Mouse (Mus musculus) 3134 (cell line): ENCODE measurements around the gene Wwtr1.

Experiments
- DNase-seq: peaks from one replicate; pipeline ENCODE4 v3.0.0-alpha.2; 2011; ENCODE audit warnings: low spot score; ENCODE audit not compliant: insufficient read length; ENCODE audit errors: extremely low read depth

Gene Wwtr1

GRCm38 (mm10) chr3:57469325-57469724 lies 106.4 kb downstream of the Wwtr1 start:
- DNase-seq = no peak

DNA sequence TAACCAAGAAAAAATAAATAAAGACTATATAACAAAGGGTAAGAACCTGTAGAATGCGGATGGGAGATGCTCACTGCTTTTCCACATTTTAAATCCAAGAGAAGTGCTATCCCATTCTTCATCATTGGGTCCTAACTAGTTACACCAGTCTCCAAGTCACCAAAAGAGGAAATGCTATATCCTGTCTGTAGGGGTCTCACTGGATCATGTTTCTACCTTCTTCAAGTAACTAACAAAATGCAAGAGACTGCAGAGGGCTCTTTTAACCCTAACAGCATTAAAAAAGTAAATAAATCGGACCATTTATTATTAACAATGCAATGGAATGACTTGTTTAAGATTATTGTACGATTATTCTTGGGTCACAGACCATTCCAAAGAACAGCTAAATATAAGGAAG lies 109.4 kb downstream of the Wwtr1 start:
- DNase-seq = no peak

DNA sequence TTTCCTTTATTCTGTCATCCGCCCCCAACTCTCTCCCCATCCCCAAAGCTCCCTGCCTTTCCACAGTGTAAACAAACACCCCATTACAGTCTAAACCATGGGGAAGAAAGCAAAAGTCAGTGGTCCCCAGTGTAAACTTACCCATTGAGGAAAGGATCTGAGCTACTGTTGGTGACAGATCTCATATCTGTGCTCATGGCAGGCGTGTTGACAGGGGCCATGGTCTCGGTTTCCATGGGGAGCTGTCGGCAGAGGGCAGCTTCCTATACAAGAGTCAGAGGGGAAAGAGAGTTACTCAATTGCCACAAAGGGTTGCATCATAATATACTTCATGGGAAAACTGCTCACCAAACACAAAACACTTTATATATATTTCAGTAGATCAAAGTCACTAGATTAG lies 112.4 kb downstream of the Wwtr1 start:
- no peak for DNase-seq

GRCm38 (mm10) chr3:57458652-57459051 lies 117.1 kb downstream of the Wwtr1 start:
- DNase-seq = no peak

DNA sequence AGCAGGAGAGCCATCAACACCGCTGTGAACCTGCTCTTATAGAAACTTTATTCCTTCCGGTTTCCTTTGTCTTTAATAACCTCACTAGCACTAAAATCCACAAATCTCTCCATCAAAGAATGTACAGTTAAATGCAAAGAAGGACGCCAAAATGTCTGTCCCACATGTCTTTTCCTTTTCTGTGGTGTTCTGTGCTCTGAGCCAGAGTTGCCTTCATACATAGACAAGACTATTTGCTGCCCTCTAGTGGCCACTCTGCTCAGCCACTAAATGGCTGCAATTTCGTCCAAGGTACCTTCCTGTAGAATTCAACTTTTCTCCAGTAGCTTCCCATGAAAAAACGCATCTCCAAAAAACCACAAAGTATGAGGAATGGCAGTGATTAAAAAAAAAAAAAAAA lies 127.3 kb downstream of the Wwtr1 start:
- peak; percentile 49 for DNase-seq

- DNase-seq = peak; percentile 24
Measured at GRCm38 (mm10) chr3:57447889-57448288, 127.8 kb downstream of the Wwtr1 start.

GRCm38 (mm10) chr3:57445706-57446105 lies 130.0 kb downstream of the Wwtr1 start:
- DNase-seq = no peak

DNA sequence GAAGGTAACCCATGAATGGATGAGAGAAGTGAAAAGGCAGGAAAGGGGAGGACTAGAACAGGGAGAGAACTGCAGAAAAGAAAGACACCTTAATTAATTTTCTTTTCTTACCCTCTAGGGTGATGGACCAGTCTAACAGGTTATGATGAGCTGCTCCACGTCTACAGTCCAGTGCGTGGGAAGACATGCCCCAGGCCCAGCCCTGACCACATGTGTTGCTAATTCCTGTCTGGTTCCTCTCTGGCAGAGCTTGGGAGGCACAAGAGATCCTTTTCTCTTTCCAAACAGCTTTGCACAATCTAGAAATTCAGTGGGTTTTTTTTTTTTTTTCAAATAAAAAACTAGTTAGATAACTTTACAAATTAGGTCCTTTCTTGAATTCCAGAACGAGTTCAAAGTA lies 134.8 kb downstream of the Wwtr1 start:
- DNase-seq = no peak

DNA sequence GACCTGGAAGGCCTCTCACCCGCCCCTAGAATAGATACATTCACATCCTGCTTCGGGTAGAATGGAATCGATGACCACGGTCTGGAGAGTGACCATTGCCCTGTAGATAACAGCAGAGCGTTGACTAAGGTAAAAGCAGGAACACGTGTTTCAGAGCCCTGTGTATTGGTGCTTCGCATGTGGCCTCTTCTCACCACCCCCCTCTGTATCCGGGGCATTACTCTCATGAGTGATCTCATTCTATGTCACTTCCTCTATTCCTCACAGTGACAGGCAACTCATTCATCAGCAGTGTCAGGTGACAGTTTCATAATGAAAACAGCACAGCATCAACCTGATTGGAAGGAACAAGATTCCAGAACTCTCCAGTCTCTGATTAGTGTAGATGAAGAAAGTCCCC lies 140.3 kb downstream of the Wwtr1 start:
- no peak for DNase-seq

- DNase-seq = no peak
Measured at GRCm38 (mm10) chr3:57431706-57432105, 144.0 kb downstream of the Wwtr1 start.

- no peak for DNase-seq
Measured at GRCm38 (mm10) chr3:57429486-57429885, 146.2 kb downstream of the Wwtr1 start.

DNA sequence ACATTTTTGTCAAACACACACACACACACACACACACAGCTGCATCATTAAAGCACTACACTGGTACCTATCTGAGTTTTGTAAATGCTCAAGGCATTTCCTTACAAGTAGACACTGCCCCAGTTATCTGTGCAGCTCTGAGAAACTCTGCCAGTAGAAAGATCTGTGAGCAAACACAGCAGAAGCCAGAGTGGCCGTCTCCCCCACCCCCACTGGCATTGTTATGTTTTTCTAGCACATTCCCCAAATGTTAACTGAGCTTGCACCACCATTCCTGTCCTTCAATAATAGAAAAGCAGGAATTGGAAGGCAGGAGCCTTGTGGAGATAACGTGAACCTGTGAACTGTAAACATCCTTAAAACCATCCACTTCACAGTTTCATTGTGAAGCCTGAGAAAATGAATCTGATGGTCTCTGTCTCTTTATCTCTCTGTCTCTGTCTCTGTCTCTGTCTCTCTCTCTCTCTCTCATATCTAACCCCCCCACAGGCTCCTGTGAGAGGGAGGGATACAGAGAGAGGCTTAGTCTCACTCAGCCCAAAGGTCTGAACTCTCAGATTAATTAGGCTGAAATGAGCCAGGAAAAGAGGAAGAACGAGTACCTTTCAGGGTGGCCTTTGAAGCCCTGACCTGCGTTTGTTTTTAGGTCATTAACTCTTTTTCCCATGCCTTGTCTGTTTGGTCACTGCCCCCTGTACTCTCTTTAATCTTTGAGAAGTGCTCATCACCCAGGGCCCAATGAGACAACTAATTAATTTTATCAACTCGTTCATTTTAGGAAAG lies 146.8 kb downstream of the Wwtr1 start:
- DNase-seq = no peak

DNA sequence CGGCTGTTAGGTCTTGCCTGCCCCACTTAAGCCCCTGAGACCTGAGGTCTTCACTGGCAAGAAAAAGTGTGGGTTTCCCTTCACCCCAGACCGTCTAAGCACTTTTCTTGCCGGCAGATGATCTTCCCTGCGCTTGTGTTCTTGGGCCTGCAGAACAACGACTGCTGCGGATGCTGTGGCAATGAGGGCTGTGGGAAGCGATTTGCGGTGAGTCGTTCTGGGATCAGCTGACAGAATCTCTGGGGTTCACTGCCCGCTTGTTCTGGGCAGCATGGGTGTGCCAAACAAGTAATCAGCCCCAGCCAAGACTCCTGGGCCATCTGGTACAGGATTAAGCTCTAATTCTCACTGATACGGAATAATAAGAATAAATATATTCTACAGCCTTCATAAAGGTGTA lies 149.4 kb downstream of the Wwtr1 start:
- DNase-seq = no peak

DNA sequence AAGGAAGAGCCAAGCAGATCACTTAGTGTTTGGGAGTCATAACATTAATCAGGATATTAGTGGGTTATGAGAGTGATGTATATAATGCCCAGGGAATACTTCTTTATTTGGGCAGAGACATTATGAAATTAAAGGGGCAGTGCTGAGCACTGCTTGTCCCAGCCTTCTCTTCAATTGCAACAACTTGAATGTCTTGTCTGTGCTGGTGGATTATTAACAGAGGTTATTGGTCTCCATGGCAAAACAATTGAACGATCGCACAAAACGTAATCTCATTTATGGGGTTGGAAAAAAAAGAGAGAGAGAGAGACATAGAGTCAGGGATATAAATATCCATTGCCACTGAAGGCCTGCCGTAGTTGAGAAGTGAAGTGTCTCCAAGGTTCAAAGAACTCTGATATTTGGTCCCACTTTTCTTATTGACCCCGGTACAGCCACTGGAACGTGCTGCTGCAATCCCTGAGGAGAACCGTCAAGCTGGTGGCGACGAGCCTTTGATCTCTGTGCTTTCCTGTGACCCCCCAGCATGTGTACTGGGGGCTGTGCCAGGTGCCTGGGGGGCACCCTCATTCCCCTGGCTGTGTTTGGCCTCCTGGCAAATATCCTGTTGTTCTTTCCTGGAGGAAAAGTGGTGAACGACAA lies 150.5 kb downstream of the Wwtr1 start, which contains the start of gene Tm4sf4:
TSS of gene Tm4sf4 (plus strand) at position 226 of the 642 bp plus-strand sequence.
- no peak for DNase-seq

DNA sequence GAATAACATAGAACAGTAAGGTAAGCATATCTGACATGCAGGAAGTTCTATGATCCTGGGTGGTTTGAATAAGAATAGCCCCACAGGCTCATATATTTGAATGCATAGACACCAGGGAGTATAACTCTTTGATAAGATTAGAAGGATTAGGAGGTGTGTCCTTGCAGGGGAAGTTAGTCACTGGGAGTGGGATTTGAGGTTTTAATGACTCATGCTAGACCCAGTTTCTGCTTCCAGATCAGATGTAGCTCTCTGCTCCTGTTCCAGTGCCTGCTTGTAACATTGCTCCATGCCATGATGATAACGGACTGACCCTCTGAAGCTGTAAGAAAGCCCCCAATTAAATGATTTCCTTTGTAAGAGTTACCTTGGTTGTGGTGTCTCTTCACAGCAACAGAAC lies 155.1 kb downstream of the Wwtr1 start:
- peak; percentile 23 for DNase-seq

- DNase-seq = no peak
Measured at GRCm38 (mm10) chr3:57420233-57420632, 155.5 kb downstream of the Wwtr1 start.

- DNase-seq = peak; percentile 72
Measured at GRCm38 (mm10) chr3:57411535-57411934, 164.2 kb downstream of the Wwtr1 start.
